Mouse (Mus musculus) embryonic facial prominence, embryonic 11.5 days (tissue): ENCODE data around the gene Plxdc2. TPM values are rescaled to one million over a fixed set of nuclear protein-coding genes. Genes with fewer than 3 reads are reported as not detected.

Experiments used
- ATAC-seq: fragments of 200-750 bp; cut with Nextera tagmentation; replicated peaks from 2 replicates; pipeline ENCODE4 v1.8.0; 2017; ENCODE audit warnings: low read depth; ENCODE audit not compliant: insufficient number of reproducible peaks, low FRiP score, low TSS enrichment
- DNase-seq: peaks from one replicate; pipeline ENCODE4 v3.0.0-alpha.2; 2015; ENCODE audit warnings: low spot score
- H3K27ac ChIP-seq: fragments of 300-500 bp; sonication (generic); replicated peaks from 2 replicates; pipeline ENCODE4 v1.5.1; 2014; ENCODE audit warnings: mild to moderate bottlenecking, low read depth, low read length, control low read depth
- H3K27me3 ChIP-seq: fragments of 300-500 bp; sonication (generic); 2 replicates; pipeline ENCODE4 v1.6.1; 2014; ENCODE audit warnings: mild to moderate bottlenecking, low read length, moderate library complexity, mixed read lengths; ENCODE audit not compliant: control insufficient read depth, insufficient read depth
- H3K36me3 ChIP-seq: fragments of 300-500 bp; sonication (generic); replicated peaks from 2 replicates; pipeline ENCODE4 v1.6.1; 2014; ENCODE audit warnings: low read depth, mild to moderate bottlenecking, low read length, moderate library complexity, mixed read lengths; ENCODE audit not compliant: control insufficient read depth, insufficient read depth
- H3K4me1 ChIP-seq: fragments of 300-500 bp; sonication (generic); 2 replicates; pipeline ENCODE4 v1.6.1; 2014; ENCODE audit warnings: low read length, mixed read lengths; ENCODE audit not compliant: control insufficient read depth, insufficient read depth
- H3K4me2 ChIP-seq: fragments of 300-500 bp; sonication (generic); 2 replicates; pipeline ENCODE4 v1.6.1; 2014; ENCODE audit warnings: low read depth, mild to moderate bottlenecking, control low read depth, low read length, moderate library complexity
- H3K4me3 ChIP-seq: fragments of 300-500 bp; sonication (generic); 2 replicates; pipeline ENCODE4 v1.5.1; 2014; ENCODE audit warnings: low read depth, low read length, control low read depth
- H3K9ac ChIP-seq: fragments of 300-500 bp; sonication (generic); replicated peaks from 2 replicates; pipeline ENCODE4 v1.6.1; 2014; ENCODE audit warnings: mild to moderate bottlenecking, control low read depth, low read length
- H3K9me3 ChIP-seq: fragments of 300-500 bp; sonication (generic); replicated peaks from 2 replicates; pipeline ENCODE4 v1.6.1; 2016; ENCODE audit warnings: mild to moderate bottlenecking, low read length, inconsistent platforms, mixed read lengths; ENCODE audit not compliant: control insufficient read depth
- WGBS: fragments of 180-500 bp; shearing (Covaris S2); extraction: QIAGEN DNeasy Blood & Tissue Kit; methylation state at CpG from one replicate; pipeline ENCODE4 v1.1.7; 2014; 5-methylcytosine and 5-hydroxymethylcytosine counted together
- polyA plus RNA-seq: library from polyadenylated mRNA; unstranded; fragments of >200 nt; fragmentation: Nextera tagmentation; extraction: Ambion mirVana; gene quantifications from 2 replicates; pipeline ENCODE4 v1.2.1, GENCODE M21; 2014

Plxdc2 gene
- polyA plus RNA-seq, 1 experiment from 2014 or later = 20.5 TPM

- 84% methylated on average over 2 of the region's 2 CpGs for WGBS
- no peaks in the 10 kb centered on the region for H3K27me3 ChIP-seq
- no peaks in the 10 kb centered on the region for H3K4me1 ChIP-seq
- no peak overlapping the region for H3K9ac ChIP-seq
- H3K4me3 ChIP-seq = no peak overlapping the region
- no peak overlapping the region for H3K27ac ChIP-seq
- no peak overlapping the region for H3K4me2 ChIP-seq
- DNase-seq = no peak
- no peaks in the 10 kb centered on the region for H3K9me3 ChIP-seq
- ATAC-seq = no peak
- H3K36me3 ChIP-seq = no peaks in the 10 kb centered on the region
These were observed 86.5 kb downstream of the Plxdc2 start for GRCm38 (mm10) chr2:16442643-16443042.

- DNase-seq = no peak
- Histone ChIP-seq H3K4me3 (no peak overlapping the region), H3K4me1 (no peaks in the 10 kb centered on the region), H3K36me3 (no peaks in the 10 kb centered on the region), H3K27ac (no peak overlapping the region), H3K27me3 (no peaks in the 10 kb centered on the region), H3K9ac (no peak overlapping the region), H3K9me3 (no peaks in the 10 kb centered on the region), H3K4me2 (no peak overlapping the region)
- 80% methylated on average over 4 of the region's 4 CpGs for WGBS
- no peak for ATAC-seq
These were observed 91.8 kb downstream of the Plxdc2 start for GRCm38 (mm10) chr2:16447936-16448335.

DNA sequence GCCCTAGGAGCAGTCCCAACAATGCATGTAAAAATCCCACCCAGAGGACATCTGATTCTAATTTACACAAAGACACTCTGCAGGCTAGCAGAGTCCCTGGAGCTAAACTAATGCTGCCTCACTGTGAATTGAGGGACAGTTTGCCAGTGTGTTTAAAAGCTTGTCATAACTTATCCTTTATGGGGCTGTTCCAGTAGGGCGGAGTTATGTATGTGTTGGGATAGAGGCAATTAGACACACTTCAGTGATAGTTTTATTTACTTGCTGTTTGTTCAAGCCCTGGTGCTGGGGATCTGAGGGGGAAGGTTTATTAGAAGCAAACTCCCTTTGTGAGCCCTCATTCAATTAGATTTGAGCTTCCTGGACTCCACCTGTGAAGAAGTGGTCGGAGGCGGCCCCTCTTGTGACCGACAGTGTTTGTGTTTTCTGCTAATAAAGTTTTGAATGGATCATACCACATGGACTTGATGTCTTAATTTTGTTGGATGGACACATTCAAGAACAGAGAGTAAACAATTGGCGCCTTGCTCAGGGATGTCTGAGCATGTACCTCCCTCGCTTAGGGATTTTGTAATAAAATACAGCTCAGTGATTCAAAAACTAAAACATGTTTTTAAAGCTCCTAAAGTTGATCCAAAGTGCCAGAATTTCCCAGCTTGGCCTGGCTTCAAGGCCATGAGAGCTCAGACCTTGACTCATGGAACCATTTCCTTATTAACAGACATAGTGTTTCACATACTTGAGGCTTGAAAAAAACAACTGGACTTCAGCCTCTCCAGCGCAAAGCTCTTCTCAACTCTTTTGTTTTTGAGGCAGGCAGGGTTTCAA is 94.9 kb downstream of the Plxdc2 start:
- Histone ChIP-seq H3K27ac (no peak overlapping the region), H3K36me3 (no peaks in the 10 kb centered on the region), H3K27me3 (no peaks in the 10 kb centered on the region), H3K4me1 (no peaks in the 10 kb centered on the region), H3K9me3 (no peaks in the 10 kb centered on the region), H3K4me2 (no peak overlapping the region), H3K9ac (no peak overlapping the region), H3K4me3 (no peak overlapping the region)
- DNase-seq (peak; percentile 70), ATAC-seq (no peak; the same call in 1 of the 2 replicates)
- 45% methylated on average over 7 of the region's 7 CpGs for WGBS

DNA sequence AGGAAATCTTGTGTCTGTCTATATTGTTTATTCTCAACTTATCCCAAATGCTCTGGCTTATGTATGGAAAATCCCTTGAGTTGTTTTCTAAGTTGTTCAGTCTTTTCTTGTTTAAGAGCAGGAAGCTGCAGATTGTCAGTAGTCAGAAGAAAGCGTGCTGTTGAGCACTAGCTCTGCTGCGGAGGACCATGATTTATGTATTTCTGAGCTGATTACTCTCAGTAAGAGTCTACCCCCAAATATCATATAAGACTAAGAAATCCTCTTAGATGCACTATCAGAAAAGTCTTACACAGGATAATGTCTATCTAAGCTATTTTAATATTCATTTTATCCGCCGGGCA is 95.5 kb downstream of the Plxdc2 start:
- ATAC-seq (no peak), DNase-seq (no peak)
- Histone ChIP-seq H3K4me2 (no peak overlapping the region), H3K9me3 (no peaks in the 10 kb centered on the region), H3K27me3 (no peaks in the 10 kb centered on the region), H3K27ac (no peak overlapping the region), H3K4me1 (no peaks in the 10 kb centered on the region), H3K9ac (no peak overlapping the region), H3K4me3 (no peak overlapping the region), H3K36me3 (no peaks in the 10 kb centered on the region)
- WGBS = 86% methylated on average over 4 of the region's 4 CpGs

DNA sequence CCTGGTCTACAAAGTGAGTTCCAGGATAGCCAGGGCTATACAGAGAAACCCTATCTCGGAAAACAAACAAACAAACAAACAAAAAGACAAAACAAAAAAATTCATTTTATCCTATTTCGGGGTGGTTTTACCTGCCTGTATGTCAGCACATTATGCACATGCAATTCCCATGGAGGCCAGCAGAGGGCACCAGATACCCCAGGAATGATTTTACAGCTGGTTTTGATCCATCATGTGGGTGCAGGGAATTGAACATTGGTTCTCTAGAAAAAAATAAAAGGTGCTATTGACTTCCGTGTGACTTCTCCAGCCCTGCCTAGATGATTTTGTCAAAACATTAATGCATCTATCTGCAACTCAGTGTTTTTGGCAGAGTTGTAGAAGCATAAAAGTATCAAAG is 96.0 kb downstream of the Plxdc2 start:
- WGBS = 89% methylated on average over 3 of the region's 3 CpGs
- Histone ChIP-seq H3K27ac (no peak overlapping the region), H3K4me1 (no peaks in the 10 kb centered on the region), H3K9me3 (no peaks in the 10 kb centered on the region), H3K9ac (no peak overlapping the region), H3K27me3 (no peaks in the 10 kb centered on the region), H3K4me3 (no peak overlapping the region), H3K4me2 (no peak overlapping the region), H3K36me3 (no peaks in the 10 kb centered on the region)
- DNase-seq (no peak), ATAC-seq (no peak)

DNA sequence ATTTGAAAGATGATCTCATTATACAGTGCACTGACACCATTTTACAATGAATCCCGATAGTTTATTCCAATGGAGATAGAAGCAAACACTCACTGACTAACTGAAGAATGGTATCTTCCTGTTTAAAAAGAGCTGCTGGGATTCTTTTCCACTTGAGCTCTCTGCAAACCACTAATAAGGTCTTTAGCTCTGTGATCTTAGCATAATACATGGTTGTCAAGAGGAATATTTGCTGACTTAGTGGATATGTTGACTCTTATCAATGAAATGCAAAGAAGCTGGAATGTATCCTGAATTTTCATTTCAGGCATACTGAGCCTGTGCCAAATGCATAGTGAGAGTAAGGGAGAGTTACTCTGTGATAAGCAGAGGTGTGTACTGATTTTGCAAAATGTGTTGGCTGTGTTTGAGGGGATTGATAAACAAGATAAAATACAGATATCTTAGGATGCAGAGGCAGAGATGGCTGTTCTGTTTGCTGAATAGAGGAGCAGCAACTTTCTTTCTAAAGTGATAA is 100.2 kb downstream of the Plxdc2 start:
- Histone ChIP-seq H3K4me1 (no peaks in the 10 kb centered on the region), H3K4me2 (no peak overlapping the region), H3K27ac (no peak overlapping the region), H3K27me3 (no peaks in the 10 kb centered on the region), H3K9ac (no peak overlapping the region), H3K9me3 (no peaks in the 10 kb centered on the region), H3K36me3 (no peaks in the 10 kb centered on the region), H3K4me3 (no peak overlapping the region)
- ATAC-seq (no peak), DNase-seq (no peak)
- 93% methylated on average over 1 of the region's 1 CpGs for WGBS

GRCm38 (mm10) chr2:16459490-16459889 is 103.4 kb downstream of the Plxdc2 start:
- no peak for ATAC-seq
- H3K4me2 ChIP-seq = no peak overlapping the region
- H3K4me3 ChIP-seq = no peak overlapping the region
- H3K27me3 ChIP-seq = no peaks in the 10 kb centered on the region
- no peak for DNase-seq
- WGBS = 77% methylated on average over 1 of the region's 1 CpGs
- H3K36me3 ChIP-seq = no peaks in the 10 kb centered on the region
- H3K4me1 ChIP-seq = no peaks in the 10 kb centered on the region
- no peaks in the 10 kb centered on the region for H3K9me3 ChIP-seq
- no peak overlapping the region for H3K9ac ChIP-seq
- H3K27ac ChIP-seq = no peak overlapping the region

- peak; percentile 44 for DNase-seq
- no peak for ATAC-seq
- no peaks in the 10 kb centered on the region for H3K9me3 ChIP-seq
- no peak overlapping the region for H3K4me3 ChIP-seq
- H3K9ac ChIP-seq = no peak overlapping the region
- 26% methylated on average over 3 of the region's 3 CpGs for WGBS
- H3K36me3 ChIP-seq = no peaks in the 10 kb centered on the region
- H3K27ac ChIP-seq = no peak overlapping the region
- H3K4me2 ChIP-seq = no peak overlapping the region
- no peaks in the 10 kb centered on the region for H3K4me1 ChIP-seq
- H3K27me3 ChIP-seq = no peaks in the 10 kb centered on the region
These were observed 114.0 kb downstream of the Plxdc2 start for GRCm38 (mm10) chr2:16470099-16470498.
